Mouse (Mus musculus): ENCODE results near the gene Prpf4. TPM values are rescaled to one million over a fixed set of nuclear protein-coding genes. Genes with fewer than 3 reads are reported as not detected.

Gene Prpf4
- polyA plus RNA-seq, 1 experiment from 2014 or later = 15.3 TPM

GRCm38 (mm10) chr4:62454995-62455394, 46.4 kb downstream of the Prpf4 start:
- Histone ChIP-seq H3K27me3 (replicated peaks) (no peaks in the 10 kb centered on the region), H3K36me3 (no peaks in the 10 kb centered on the region; the same call in 1 of the 2 replicates), H3K9ac (replicated peaks) (no peak overlapping the region), H3K9me3 (replicated peaks) (no peaks in the 10 kb centered on the region), H3K27ac (replicated peaks) (no peak overlapping the region), H3K4me1 (no peaks in the 10 kb centered on the region), H3K4me3 (replicated peaks) (no peak overlapping the region), H3K4me2 (no peak overlapping the region)
- ATAC-seq (ENCODE audit: low FRiP score) = no peak; the same call in 1 of the 2 replicates
- WGBS = 57% methylated on average over 5 of the region's 5 CpGs

- no peaks in the 10 kb centered on the region for H3K27me3 ChIP-seq (replicated peaks)
- no peak overlapping the region for H3K4me2 ChIP-seq
- peaks cover 12% of the 10 kb centered on the region for H3K36me3 ChIP-seq
- 62% methylated on average over 3 of the region's 3 CpGs for WGBS
- H3K4me3 ChIP-seq (replicated peaks) = no peak overlapping the region
- no peak for ATAC-seq (ENCODE audit: low FRiP score)
- H3K9me3 ChIP-seq (replicated peaks) = no peaks in the 10 kb centered on the region
- H3K27ac ChIP-seq (replicated peaks) = no peak overlapping the region
- no peaks in the 10 kb centered on the region for H3K4me1 ChIP-seq
- no peak overlapping the region for H3K9ac ChIP-seq (replicated peaks)
These were observed 50.5 kb downstream of the Prpf4 start for GRCm38 (mm10) chr4:62459081-62459480.

- Histone ChIP-seq H3K27me3 (replicated peaks) (no peaks in the 10 kb centered on the region), H3K4me2 (no peak overlapping the region), H3K27ac (replicated peaks) (no peak overlapping the region), H3K36me3 (peaks cover 12% of the 10 kb centered on the region), H3K9me3 (replicated peaks) (no peaks in the 10 kb centered on the region), H3K9ac (replicated peaks) (no peak overlapping the region), H3K4me1 (no peaks in the 10 kb centered on the region), H3K4me3 (replicated peaks) (no peak overlapping the region)
- no peak for ATAC-seq (ENCODE audit: low FRiP score)
- 93% methylated on average over 8 of the region's 8 CpGs for WGBS
These were observed 51.8 kb downstream of the Prpf4 start for GRCm38 (mm10) chr4:62460348-62460747.

GRCm38 (mm10) chr4:62463124-62463523, 54.5 kb downstream of the Prpf4 start:
- Histone ChIP-seq H3K27ac (replicated peaks) (no peak overlapping the region), H3K9ac (replicated peaks) (no peak overlapping the region), H3K4me2 (no peak overlapping the region), H3K4me3 (replicated peaks) (no peak overlapping the region), H3K27me3 (replicated peaks) (no peaks in the 10 kb centered on the region), H3K36me3 (peaks cover 12% of the 10 kb centered on the region), H3K9me3 (replicated peaks) (no peaks in the 10 kb centered on the region), H3K4me1 (no peaks in the 10 kb centered on the region)
- no peak for ATAC-seq (ENCODE audit: low FRiP score)
- 91% methylated on average over 2 of the region's 2 CpGs for WGBS

- Histone ChIP-seq H3K4me2 (no peak overlapping the region), H3K9me3 (replicated peaks) (no peaks in the 10 kb centered on the region), H3K27me3 (replicated peaks) (no peaks in the 10 kb centered on the region), H3K4me3 (replicated peaks) (no peak overlapping the region), H3K9ac (replicated peaks) (no peak overlapping the region), H3K36me3 (no peaks in the 10 kb centered on the region), H3K4me1 (peaks cover 8% of the 10 kb centered on the region), H3K27ac (replicated peaks) (no peak overlapping the region)
- WGBS = 96% methylated on average over 1 of the region's 1 CpGs
- no peak for ATAC-seq (ENCODE audit: low FRiP score)
These were observed 59.6 kb downstream of the Prpf4 start for GRCm38 (mm10) chr4:62468158-62468557.

GRCm38 (mm10) chr4:62470598-62471051, 62.0 kb downstream of the Prpf4 start, which contains the start of gene Wdr31:
Gene Wdr31 (minus strand): TSS chr4:62470896.
- peak; percentile 95 for ATAC-seq (ENCODE audit: low FRiP score)

GRCm38 (mm10) chr4:62472071-62472470, 63.5 kb downstream of the Prpf4 start:
- H3K4me2 ChIP-seq = no peak overlapping the region
- WGBS = 97% methylated on average over 2 of the region's 2 CpGs
- no peaks in the 10 kb centered on the region for H3K9me3 ChIP-seq (replicated peaks)
- no peak overlapping the region for H3K4me3 ChIP-seq (replicated peaks)
- H3K27ac ChIP-seq (replicated peaks) = no peak overlapping the region
- H3K36me3 ChIP-seq = no peaks in the 10 kb centered on the region
- H3K9ac ChIP-seq (replicated peaks) = no peak overlapping the region
- ATAC-seq (ENCODE audit: low FRiP score) = no peak
- H3K27me3 ChIP-seq (replicated peaks) = peaks cover 3% of the 10 kb centered on the region; the same call in 1 of the 2 replicates
- H3K4me1 ChIP-seq = peaks cover 8% of the 10 kb centered on the region

More at GRCm38 (mm10) chr4:62470598-62471051, 62.0 kb downstream of the Prpf4 start, which contains the start of gene Wdr31:
- Histone ChIP-seq H3K4me3 (replicated peaks) (peak within 1 kb of the TSS; percentile 69), H3K27ac (replicated peaks) (peak within 1 kb of the TSS; percentile 70; the same call in 1 of the 2 replicates), H3K27me3 (replicated peaks) (0 out of 2 replicates have a peak, but pooled peaks cover 3% of the 10 kb centered on the region), H3K36me3 (no peaks in the 10 kb centered on the region), H3K9ac (replicated peaks) (peak within 1 kb of the TSS; percentile 70), H3K4me2 (peak within 1 kb of the TSS; percentile 81), H3K9me3 (replicated peaks) (no peaks in the 10 kb centered on the region), H3K4me1 (peaks cover 8% of the 10 kb centered on the region)
- under 1% methylated on average over 30 of the region's 30 CpGs for WGBS

GRCm38 (mm10) chr4:62475131-62475530, 66.5 kb downstream of the Prpf4 start:
- Histone ChIP-seq H3K9me3 (replicated peaks) (no peaks in the 10 kb centered on the region), H3K36me3 (no peaks in the 10 kb centered on the region), H3K9ac (replicated peaks) (no peak overlapping the region), H3K4me1 (peaks cover 17% of the 10 kb centered on the region), H3K27me3 (replicated peaks) (peaks cover 25% of the 10 kb centered on the region), H3K4me2 (no peak overlapping the region), H3K27ac (replicated peaks) (no peak overlapping the region), H3K4me3 (replicated peaks) (no peak overlapping the region)
- 84% methylated on average over 2 of the region's 2 CpGs for WGBS
- no peak for ATAC-seq (ENCODE audit: low FRiP score)

- Histone ChIP-seq H3K4me2 (no peak overlapping the region), H3K36me3 (no peaks in the 10 kb centered on the region), H3K9me3 (replicated peaks) (no peaks in the 10 kb centered on the region), H3K27me3 (replicated peaks) (peaks cover 25% of the 10 kb centered on the region), H3K4me3 (replicated peaks) (no peak overlapping the region), H3K4me1 (peaks cover 15% of the 10 kb centered on the region), H3K27ac (replicated peaks) (no peak overlapping the region), H3K9ac (replicated peaks) (no peak overlapping the region)
- WGBS = 86% methylated on average over 6 of the region's 6 CpGs
- no peak for ATAC-seq (ENCODE audit: low FRiP score)
These were observed 67.2 kb downstream of the Prpf4 start for GRCm38 (mm10) chr4:62475793-62476192.

Other genes starting within 250 kb of the Prpf4 start
- gene Zfp37, start 177.8 kb upstream of the Prpf4 start, polyA plus RNA-seq (2015; fragmentation: Nextera tagmentation; extraction: Ambion mirVana) = 23.2 and 25.9 TPM in 2 replicates
- gene Slc31a2, start 146.2 kb upstream of the Prpf4 start, polyA plus RNA-seq (2015; fragmentation: Nextera tagmentation; extraction: Ambion mirVana) = 15.9 and 18.0 TPM in 2 replicates
- 22.6 and 24.2 TPM in 2 replicates for gene Fkbp15, start 48.2 kb upstream of the Prpf4 start, polyA plus RNA-seq (2015; fragmentation: Nextera tagmentation; extraction: Ambion mirVana)
- 32.2 and 36.5 TPM in 2 replicates for gene Slc31a1, start 48.1 kb upstream of the Prpf4 start, polyA plus RNA-seq (2015; fragmentation: Nextera tagmentation; extraction: Ambion mirVana)
- 76.8 and 95.4 TPM in 2 replicates for gene Cdc26, start 155 bp upstream of the Prpf4 start, polyA plus RNA-seq (2015; fragmentation: Nextera tagmentation; extraction: Ambion mirVana)
- gene Rnf183, start 26.5 kb downstream of the Prpf4 start, polyA plus RNA-seq (2015; fragmentation: Nextera tagmentation; extraction: Ambion mirVana) = 0.17 TPM in 1 of 2 replicates, not detected in the other
- gene Wdr31, start 62.1 kb downstream of the Prpf4 start, polyA plus RNA-seq (2015; fragmentation: Nextera tagmentation; extraction: Ambion mirVana) = 12.5 and 13.3 TPM in 2 replicates
- gene Bspry, start 71.3 kb downstream of the Prpf4 start, polyA plus RNA-seq (2015; fragmentation: Nextera tagmentation; extraction: Ambion mirVana) = 0.67 and 5.3 TPM in 2 replicates
- 12.6 and 13.4 TPM in 2 replicates for gene Hdhd3, start 94.7 kb downstream of the Prpf4 start, polyA plus RNA-seq (2015; fragmentation: Nextera tagmentation; extraction: Ambion mirVana)
- gene Alad, start 111.1 kb downstream of the Prpf4 start, polyA plus RNA-seq (2015; fragmentation: Nextera tagmentation; extraction: Ambion mirVana) = 69.2 and 74.9 TPM in 2 replicates
- gene Pole3, start 116.3 kb downstream of the Prpf4 start, polyA plus RNA-seq (2015; fragmentation: Nextera tagmentation; extraction: Ambion mirVana) = 52.0 and 60.9 TPM in 2 replicates
- gene 4933430I17Rik, start 116.6 kb downstream of the Prpf4 start, polyA plus RNA-seq (2015; fragmentation: Nextera tagmentation; extraction: Ambion mirVana) = 0.40 and 0.55 TPM in 2 replicates
- gene Rgs3, start 151.1 kb downstream of the Prpf4 start, polyA plus RNA-seq (2015; fragmentation: Nextera tagmentation; extraction: Ambion mirVana) = 49.2 and 53.8 TPM in 2 replicates

Measured in neural tube, embryonic 15.5 days (tissue).